Mouse (Mus musculus) spleen, adult 18-20 months (tissue): ENCODE results near the gene Gli2.

ENCODE experiments used
- DNase-seq, 2 experiments: peaks; one replicate each; pipeline ENCODE4 v3.0.0; 2022; ENCODE audit warnings: mixed read lengths in 2 of 2

The Gli2 gene

GRCm38 (mm10) chr1:119051192-119051937 lies 2.1 kb downstream of the Gli2 start:
- no peak for DNase-seq

DNA sequence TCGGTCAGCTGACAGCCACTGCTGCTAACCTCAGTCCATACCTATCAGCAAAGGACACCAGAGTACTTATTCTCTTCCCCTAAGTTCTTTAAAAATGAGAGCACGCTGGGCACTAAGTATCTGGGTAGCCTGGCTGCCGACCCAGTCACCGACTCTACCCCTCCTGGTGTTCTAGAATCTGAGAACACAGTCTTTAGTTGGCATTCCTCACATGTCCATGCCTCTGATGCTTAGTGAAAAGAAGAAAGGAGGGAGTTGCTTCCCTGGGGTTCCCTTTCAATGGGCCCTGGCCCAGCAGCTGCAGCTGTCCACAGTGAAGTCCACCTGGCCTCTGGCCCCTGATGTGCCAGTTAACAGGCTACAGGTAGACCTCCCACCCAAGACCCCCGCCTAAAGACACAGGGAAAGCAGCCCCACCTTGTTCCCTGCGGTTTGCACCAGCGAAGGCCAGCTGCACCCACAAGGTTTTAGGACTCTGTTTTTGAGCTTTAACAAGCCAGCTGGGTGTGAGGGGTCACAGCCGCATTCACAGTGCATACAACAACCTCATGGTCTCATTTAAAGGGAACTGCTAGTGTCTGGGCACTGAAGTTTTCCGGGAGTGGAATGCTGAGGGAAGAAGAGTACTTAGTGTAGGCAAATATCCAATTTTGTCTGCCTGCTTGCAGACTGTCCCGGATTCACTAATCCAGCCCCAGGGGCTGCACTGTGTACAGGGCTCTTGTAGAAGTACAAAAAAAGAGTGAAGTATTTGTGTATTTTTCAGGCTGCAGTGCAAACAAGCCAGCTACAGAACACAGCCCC lies 3.4 kb downstream of the Gli2 start:
- no peak for DNase-seq

DNA sequence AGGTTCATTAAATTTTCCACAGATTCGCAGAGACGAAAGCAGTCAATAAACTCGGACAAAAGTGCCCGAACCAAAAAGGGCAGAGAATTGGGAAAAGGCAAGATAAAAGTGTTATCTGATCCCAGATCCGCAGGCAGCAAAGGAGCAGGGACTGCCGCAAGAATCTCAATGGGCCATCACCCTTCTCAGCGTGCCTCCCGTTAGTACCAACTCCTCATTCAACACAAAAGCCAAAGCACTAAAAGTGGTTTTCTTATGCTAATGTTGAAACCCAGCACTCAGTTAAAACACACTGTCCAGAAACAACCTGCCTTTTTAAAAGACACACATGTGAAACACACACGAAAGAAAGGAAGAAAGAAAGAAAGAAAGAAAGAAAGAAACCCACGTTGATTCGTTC lies 4.4 kb downstream of the Gli2 start:
- DNase-seq: no peak

DNA sequence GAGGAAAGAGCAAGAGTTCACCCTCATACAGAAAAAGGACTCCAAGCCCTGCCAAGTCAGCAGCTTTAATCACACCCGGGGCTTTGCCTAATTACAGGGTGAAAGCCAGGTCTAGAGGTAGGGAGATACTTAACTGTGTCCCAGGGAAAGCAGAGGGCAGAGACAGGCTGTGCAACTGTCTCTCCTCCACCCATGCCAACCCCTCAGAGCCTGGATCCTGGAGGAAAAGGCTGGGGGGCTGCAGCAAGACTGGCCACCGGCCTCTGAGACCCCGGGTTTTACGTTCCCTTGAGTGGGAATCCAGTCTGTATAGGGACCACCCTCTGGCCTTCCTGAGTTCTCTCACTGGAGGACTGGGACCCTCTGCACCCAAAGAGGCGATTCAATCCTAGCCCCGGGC lies 4.9 kb downstream of the Gli2 start:
- no peak for DNase-seq

- no peak for DNase-seq
Observed at GRCm38 (mm10) chr1:119047462-119048371, 5.7 kb downstream of the Gli2 start.

DNA sequence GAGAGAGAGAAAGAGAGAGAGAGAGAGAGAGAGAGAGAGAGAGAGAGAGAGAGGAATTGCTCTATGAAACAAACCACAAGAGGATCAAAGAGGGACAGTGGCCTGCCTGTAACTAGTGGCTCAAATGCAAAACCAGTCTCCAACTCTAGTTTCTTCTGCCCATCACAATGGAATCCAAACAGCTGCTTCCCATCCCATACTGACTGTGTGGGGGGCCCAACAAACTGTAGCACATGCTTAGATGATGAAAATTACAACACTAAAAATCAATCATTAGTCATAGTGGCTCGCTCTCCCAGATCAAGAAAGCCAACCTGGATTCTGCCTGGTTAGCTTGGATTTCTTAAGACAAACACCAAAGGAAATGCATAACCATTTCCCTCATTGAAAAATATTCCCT lies 15.0 kb downstream of the Gli2 start:
- no peak for DNase-seq

DNA sequence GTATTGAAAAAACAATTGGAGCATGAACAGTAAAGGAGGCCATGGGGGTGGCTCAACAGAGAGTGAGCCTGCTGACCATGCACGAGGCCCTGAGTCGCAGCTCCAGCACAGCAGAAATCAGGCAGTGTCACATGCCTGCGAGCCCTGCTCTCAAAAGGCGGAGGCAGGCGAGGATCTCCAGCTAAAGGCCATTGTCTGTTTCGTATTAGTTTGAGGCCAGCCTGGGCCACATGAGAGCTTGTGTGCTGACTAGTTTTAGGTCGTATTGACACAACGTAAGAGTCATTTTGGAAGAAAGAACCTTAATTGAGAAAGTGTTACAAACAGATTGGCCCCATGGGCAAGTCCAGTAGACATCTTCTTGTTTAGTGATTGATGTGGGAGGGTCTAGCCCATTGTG lies 17.5 kb downstream of the Gli2 start:
- no peak for DNase-seq

DNA sequence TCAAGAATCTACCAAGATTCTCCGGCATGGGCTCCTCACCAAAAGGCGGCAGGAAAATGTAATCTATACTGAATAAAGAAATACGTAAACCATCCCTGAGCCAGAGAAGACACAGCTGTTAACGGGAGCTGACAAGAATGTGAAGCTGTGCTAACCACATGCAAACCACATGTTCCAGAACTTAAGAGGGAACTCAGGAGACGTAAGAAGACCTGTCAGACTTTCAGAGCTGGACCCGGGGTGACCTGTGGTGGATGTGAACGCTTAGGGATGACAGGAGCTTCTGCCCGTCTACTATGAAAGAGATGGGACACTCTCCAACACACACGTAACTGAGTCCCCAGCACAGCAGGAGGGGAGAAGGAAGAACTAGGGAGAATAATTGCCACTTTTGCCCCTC lies 18.1 kb downstream of the Gli2 start:
- DNase-seq: no peak

GRCm38 (mm10) chr1:119034163-119034705 lies 19.2 kb downstream of the Gli2 start:
- no peak for DNase-seq

- DNase-seq: no peak
Observed at GRCm38 (mm10) chr1:119033450-119034162, 19.8 kb downstream of the Gli2 start.

DNA sequence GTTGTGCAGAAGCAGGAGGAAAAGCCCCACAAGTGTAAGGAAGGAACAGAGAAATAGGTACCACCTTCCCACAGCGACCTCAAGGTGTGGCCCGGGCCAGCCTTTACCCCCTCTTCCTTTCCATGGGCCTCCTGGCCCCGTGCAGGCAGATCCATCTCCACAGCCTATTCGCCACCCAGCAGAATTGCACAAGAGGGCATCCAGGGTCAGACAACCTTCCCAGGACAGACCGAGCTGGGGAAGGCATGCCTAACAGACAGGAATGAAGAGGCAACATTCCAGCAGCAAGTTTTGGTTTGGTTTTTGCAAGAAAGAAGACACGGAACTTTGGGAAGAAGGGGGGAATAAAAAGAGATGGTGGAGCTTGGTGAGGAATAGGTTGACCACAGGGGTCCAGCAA lies 22.2 kb downstream of the Gli2 start:
- no peak for DNase-seq

DNA sequence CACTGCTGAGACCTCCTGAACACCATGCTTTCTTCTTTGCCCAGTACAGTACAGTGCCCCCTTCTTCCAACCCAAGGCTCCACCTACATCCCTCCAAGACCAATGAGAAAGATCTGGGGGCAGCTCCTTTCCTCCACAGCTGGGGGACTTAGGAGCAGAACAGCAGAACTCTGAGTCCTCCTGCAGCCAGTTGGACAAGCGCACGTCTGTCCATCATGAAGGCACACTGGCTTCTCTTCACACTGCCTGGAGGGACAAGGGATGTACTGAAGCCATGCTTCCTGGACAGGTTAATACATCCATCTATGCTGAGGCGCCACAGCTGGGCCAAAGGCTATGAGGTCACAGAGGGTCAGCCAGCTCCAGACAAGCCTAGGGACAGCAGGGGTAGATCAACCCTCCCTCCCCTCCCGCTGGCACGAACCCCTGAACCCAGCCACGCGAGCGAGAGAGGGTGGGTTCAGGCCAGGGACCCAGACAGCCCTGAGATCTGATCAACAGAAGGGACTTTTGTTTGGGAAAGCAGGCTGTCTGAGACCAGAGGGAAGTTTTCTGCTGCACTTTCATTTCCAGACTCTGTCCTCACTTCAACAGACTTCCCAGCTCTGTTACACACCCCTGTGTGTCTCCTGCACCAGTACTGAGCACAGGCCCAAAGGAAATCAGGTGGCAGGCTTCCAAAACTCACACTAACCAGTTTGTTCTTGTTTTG lies 27.6 kb downstream of the Gli2 start:
- no peak for DNase-seq

GRCm38 (mm10) chr1:119022311-119022710 lies 31.1 kb downstream of the Gli2 start:
- DNase-seq: no peak

DNA sequence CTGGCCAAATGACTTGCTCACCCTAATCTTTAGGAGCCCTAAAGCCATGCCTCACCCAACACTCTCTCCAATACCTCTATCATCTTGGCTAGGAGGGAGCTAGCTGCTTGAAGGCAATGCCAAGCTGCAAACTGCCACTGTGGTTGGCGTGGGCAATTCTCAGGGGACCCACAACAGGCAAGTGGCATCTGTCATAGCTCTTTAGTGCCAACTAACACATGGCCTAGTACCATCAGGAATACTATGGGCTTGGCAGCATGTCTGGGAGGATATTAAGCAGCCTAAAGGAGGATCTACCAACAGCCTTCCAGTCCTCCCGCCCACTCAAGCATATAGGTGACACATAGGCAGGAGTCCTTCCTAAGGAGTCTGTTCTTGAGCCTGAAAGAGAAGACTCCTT lies 33.3 kb downstream of the Gli2 start:
- DNase-seq: no peak

- DNase-seq: no peak
Observed at GRCm38 (mm10) chr1:119019056-119019455, 34.4 kb downstream of the Gli2 start.

DNA sequence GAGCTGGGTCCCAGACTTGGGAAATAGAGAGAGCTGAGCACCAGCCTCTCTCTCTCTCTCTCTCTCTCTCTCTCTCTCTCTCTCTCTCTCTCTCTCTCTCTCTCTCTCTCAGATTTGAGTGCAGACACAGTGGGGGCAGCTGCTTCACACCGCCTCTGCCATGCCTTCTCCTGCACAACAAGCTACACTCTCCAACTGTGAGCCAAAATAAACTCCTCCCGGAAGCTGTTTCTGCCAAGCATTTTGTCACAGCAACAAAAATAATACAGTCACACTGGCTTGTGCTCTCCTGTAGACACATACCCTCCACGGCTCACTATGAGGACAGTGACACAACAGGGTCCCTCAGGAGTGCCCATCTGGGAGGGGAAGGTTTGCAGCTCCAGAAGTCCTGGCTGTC lies 36.6 kb downstream of the Gli2 start:
- DNase-seq: no peak

DNA sequence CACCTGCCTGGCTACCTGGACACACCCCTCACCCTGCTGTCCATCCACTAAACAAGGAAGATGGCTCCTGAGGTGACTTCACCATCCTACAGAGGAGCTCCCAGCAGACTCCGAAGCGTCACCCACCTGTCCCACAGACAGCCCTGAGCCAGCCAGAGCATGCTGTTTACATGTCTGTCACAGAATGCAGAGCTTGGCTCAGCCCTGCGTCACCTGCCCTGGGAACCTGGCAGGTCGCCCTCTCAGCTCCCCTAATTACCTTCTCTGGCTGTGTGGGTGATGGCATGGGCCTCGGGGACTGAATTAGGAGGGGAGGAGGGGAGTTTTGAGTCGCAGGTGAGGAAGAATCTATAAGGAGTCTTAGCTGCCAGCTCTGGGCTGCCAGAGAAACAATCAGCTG lies 38.3 kb downstream of the Gli2 start:
- DNase-seq: no peak

DNA sequence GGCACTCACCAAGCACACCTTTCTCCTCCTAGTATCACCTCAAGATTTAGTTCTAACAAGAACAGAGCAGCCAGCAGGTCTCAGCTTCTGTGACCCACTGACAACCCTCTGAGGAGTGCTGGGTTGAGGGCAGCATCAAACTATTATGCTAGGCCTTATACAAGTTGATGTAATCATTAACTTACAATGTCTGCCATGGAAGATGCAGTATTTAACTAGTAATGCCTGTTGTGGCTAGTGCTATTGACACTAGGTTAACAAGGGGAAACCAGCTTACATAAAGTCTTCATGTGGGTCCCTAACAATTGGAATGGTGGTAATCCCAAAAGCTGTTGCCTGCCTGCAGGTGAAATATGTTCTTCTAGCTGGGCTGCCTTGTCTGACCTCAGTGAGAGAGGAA lies 44.5 kb downstream of the Gli2 start:
- DNase-seq: no peak

DNA sequence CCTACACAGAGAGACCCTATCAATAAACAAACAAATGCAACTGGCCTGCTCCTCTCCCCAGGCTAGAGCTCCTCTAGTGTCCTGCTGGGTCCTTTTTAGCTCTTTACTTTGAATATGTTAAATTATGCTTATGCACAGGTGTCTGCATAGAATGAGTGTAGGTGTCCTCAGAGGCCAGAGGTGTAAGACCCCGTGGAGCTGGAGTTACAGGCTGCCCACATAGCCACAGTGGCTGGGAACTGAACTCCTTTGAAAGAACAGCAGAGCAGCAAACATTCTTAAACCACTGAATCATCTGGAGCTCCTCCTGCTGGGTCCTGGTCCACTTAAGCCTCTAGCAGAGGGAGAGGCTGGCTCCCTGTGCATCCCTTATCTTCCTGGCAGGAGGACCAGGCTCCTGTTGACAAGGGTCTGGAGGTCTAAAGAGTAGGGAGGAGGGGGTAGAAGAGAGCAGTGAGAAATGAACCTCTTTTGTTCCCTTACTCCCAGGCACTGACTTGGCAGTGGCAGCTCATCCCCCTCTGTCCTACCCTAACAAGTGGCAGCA lies 49.5 kb downstream of the Gli2 start:
- DNase-seq: no peak

DNA sequence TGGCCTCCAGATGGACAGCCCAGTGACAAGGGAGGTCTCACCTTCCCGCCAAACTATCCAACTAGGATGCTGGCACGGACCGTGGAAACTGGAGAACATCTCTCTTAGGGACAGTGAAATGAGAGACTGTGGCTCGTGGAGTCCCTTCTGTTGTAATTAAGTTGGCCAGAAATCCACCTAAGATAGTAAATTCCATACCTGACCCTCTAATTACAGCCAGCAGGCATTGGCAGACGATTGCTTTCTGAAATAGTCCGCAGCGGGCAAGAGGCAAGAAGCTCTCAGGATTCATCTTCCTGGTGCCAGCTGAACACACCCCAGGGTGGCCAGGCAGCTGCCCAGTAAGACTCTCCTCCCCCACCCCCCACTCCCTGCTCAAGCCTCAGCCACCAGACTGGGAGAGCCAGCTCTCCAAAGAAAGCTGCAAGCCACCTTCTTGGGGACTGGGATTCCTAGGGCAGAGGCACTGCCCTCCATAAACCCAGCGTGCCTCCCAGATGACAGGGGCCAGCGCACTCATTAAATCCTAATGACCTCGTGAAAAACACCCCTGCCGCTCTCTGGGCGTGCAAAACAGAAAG lies 51.9 kb downstream of the Gli2 start:
- DNase-seq: no peak

DNA sequence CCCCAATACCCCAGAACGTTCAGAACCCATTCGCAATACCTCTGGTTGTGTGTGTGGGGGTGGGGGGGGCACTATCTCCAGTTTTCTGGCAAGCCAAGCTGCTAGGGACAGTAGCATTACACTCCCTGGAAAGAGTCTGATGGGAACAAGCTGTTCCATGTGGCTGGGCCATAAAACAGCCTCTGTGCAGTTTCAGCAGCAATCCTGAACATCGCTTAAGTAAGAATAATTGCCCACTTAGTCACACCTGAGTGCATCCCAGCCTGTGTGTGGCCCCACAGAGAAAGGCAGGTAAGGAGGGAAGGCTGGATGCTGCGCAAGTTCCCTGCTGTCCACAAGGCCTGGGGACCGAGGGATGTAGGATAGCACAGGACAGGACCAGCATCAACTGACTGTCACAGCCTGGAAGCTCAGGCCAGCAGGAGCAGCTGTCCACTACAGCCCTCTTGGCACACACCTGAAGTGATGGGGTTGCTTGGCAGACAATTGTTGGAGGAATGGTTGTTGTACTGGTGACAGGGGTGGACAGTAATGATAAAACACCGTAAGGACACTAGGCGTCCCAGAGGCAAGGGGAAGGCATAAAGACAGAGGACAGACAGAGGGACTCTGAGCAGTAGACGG lies 58.8 kb downstream of the Gli2 start:
- DNase-seq: no peak
